Mouse (Mus musculus) CH12.LX (cell line): ENCODE measurements around the gene Hopx. TPM values are rescaled to one million over a fixed set of nuclear protein-coding genes. Genes with fewer than 3 reads are reported as not detected.

ENCODE experiments used
- DNase-seq: peaks from one replicate; pipeline ENCODE4 v3.0.0-alpha.2; 2013; ENCODE audit errors: extremely low read depth
- H3K27ac ChIP-seq: 2 replicates; pipeline ENCODE4 v1.5.1; 2012; ENCODE audit warnings: low read depth, mild to moderate bottlenecking, control low read depth, moderate library complexity; ENCODE audit not compliant: insufficient read depth
- H3K27me3 ChIP-seq: replicated peaks from 2 replicates; pipeline ENCODE3; 2012; ENCODE audit warnings: inconsistent platforms
- H3K36me3 ChIP-seq, 2 experiments: replicated peaks in 1 of 2; 2 replicates each; pipeline versions ENCODE3 to v1.6.1; 2012; ENCODE audit warnings: inconsistent platforms in 1 of 2, low read length in 1 of 2, mild to moderate bottlenecking in 1 of 2, mixed read lengths in 1 of 2, moderate library complexity in 1 of 2; ENCODE audit not compliant: control insufficient read depth in 1 of 2, insufficient read depth in 1 of 2
- H3K4me1 ChIP-seq, 2 experiments: 2 replicates each; pipeline ENCODE4 v1.6.1; 2012; ENCODE audit warnings: inconsistent platforms in 1 of 2, moderate library complexity in 1 of 2; ENCODE audit not compliant: insufficient read depth in 2 of 2, control insufficient read depth in 1 of 2
- H3K4me2 ChIP-seq: 2 replicates; pipeline ENCODE4 v1.6.1; 2012; ENCODE audit warnings: low read depth, mild to moderate bottlenecking, control low read depth; ENCODE audit not compliant: poor library complexity, insufficient read depth, severe bottlenecking
- H3K4me3 ChIP-seq, 3 experiments: fragments of 150-350 bp in 1 of 3; sonication (generic) in 1 of 3; replicated peaks in 1 of 3; 2 replicates each; pipeline versions ENCODE3 to v1.5.1; 2011 to 2012; ENCODE audit warnings: low read depth in 2 of 3, low read length in 2 of 3, mild to moderate bottlenecking in 2 of 3, moderate library complexity in 2 of 3, control low read depth in 1 of 3, improper control_type of control experiment in 1 of 3, inconsistent platforms in 1 of 3, mixed read lengths in 1 of 3; ENCODE audit not compliant: poor library complexity in 1 of 3
- H3K79me2 ChIP-seq: replicated peaks from 2 replicates; pipeline ENCODE4 v1.6.1; 2012; ENCODE audit warnings: mild to moderate bottlenecking, moderate library complexity; ENCODE audit not compliant: control insufficient read depth, poor library complexity, insufficient read depth, severe bottlenecking; ENCODE audit errors: extremely low read depth
- H3K9ac ChIP-seq: 2 replicates; pipeline ENCODE4 v1.6.1; 2012; ENCODE audit warnings: low read depth, mild to moderate bottlenecking, control low read depth, moderate library complexity; ENCODE audit not compliant: insufficient read depth
- H3K9me3 ChIP-seq: replicated peaks from 2 replicates; pipeline ENCODE3; 2012; ENCODE audit warnings: low read length, inconsistent platforms, mixed read lengths
- BHLHE40 ChIP-seq: IDR thresholded peaks from 2 replicates; pipeline ENCODE4 v1.6.1; 2011; ENCODE audit warnings: mild to moderate bottlenecking, low read depth, low read length, improper control_type of control experiment
- CHD1 ChIP-seq: IDR thresholded peaks from 2 replicates; pipeline ENCODE4 v1.6.1; 2012; ENCODE audit warnings: low read depth, low read length, improper control_type of control experiment, inconsistent platforms
- GABPA ChIP-seq: IDR thresholded peaks from 2 replicates; pipeline ENCODE4 v1.6.1; 2012; ENCODE audit warnings: low read depth, low read length, improper control_type of control experiment, inconsistent platforms; ENCODE audit not compliant: insufficient replicate concordance
- JUND ChIP-seq: conservative IDR thresholded peaks from 2 replicates; pipeline ENCODE4 v1.6.1; 2011; ENCODE audit warnings: low read depth, low read length, improper control_type of control experiment
- KAT2A ChIP-seq: IDR thresholded peaks from 2 replicates; pipeline ENCODE4 v1.6.1; 2012; ENCODE audit warnings: low read length, improper control_type of control experiment, inconsistent platforms; ENCODE audit not compliant: insufficient replicate concordance
- MAX ChIP-seq: IDR thresholded peaks from 2 replicates; pipeline ENCODE4 v1.6.1; 2011; ENCODE audit warnings: low read length, improper control_type of control experiment
- MEF2A ChIP-seq: IDR thresholded peaks from 2 replicates; pipeline ENCODE4 v1.6.1; 2014; ENCODE audit warnings: low read depth, mild to moderate bottlenecking, inconsistent platforms, low read length, improper control_type of control experiment, borderline replicate concordance
- MYC ChIP-seq: IDR thresholded peaks from 2 replicates; pipeline ENCODE4 v1.6.1; 2011; ENCODE audit warnings: low read depth, mild to moderate bottlenecking, improper control_type of control experiment, low read length
- POLR2AphosphoS2 ChIP-seq: IDR thresholded peaks from 2 replicates; pipeline ENCODE4 v1.6.1; 2011; ENCODE audit warnings: low read depth, low read length, improper control_type of control experiment
- SIN3A ChIP-seq: IDR thresholded peaks from 2 replicates; pipeline ENCODE4 v1.6.1; 2012; ENCODE audit warnings: low read length, improper control_type of control experiment, inconsistent platforms
- SMC3 ChIP-seq: IDR thresholded peaks from 2 replicates; pipeline ENCODE4 v1.6.1; 2011; ENCODE audit warnings: low read depth, low read length, improper control_type of control experiment
- TBP ChIP-seq: conservative IDR thresholded peaks from 2 replicates; pipeline ENCODE4 v1.6.1; 2011; ENCODE audit warnings: low read depth, low read length, improper control_type of control experiment
- TCF12 ChIP-seq: IDR thresholded peaks from 2 replicates; pipeline ENCODE4 v1.6.1; 2014; ENCODE audit warnings: low read depth, mild to moderate bottlenecking, inconsistent platforms, low read length, improper control_type of control experiment
- UBTF ChIP-seq: IDR thresholded peaks from 2 replicates; pipeline ENCODE4 v1.6.1; 2012; ENCODE audit warnings: low read depth, mild to moderate bottlenecking, inconsistent platforms, low read length, improper control_type of control experiment, moderate library complexity
- USF1 ChIP-seq: IDR thresholded peaks from 2 replicates; pipeline ENCODE4 v1.6.1; 2014; ENCODE audit warnings: low read depth, mild to moderate bottlenecking, inconsistent platforms, low read length, improper control_type of control experiment
- USF2 ChIP-seq: conservative IDR thresholded peaks from 2 replicates; pipeline ENCODE4 v1.6.1; 2011; ENCODE audit warnings: low read depth, low read length, improper control_type of control experiment
- ZC3H11A ChIP-seq: IDR thresholded peaks from 2 replicates; pipeline ENCODE4 v1.6.1; 2012; ENCODE audit warnings: low read depth, mild to moderate bottlenecking, inconsistent platforms, low read length, improper control_type of control experiment
- dilution Hi-C: fragments of 300-500 bp; cut with MboI; formaldehyde crosslinking; loops from 2 replicates; pipeline ENCODE4 v1.14.3; 2020; ENCODE audit warnings: low sequenced_read_pairs; ENCODE audit not compliant: extremely low pct_unique_long_range_greater_than_20kb, extremely low pct_ligation_motif_present
- in situ Hi-C: fragments of 300-500 bp; cut with MboI; formaldehyde crosslinking; loops from 3 replicates; pipeline ENCODE4 v1.14.3; 2019; ENCODE audit warnings: low sequenced_read_pairs, low pct_ligation_motif_present, low pct_unique_long_range_greater_than_20kb, mixed read lengths
- polyA plus RNA-seq: library from polyadenylated mRNA; unstranded; fragments of >175 nt; gene quantifications from 2 replicates; pipeline ENCODE4 v1.2.1, GENCODE M21; 2012; ENCODE audit warnings: low read depth; ENCODE audit not compliant: insufficient read length
- total RNA-seq, 2 experiments: library from RNA; depleted of rRNA; stranded (reverse); fragments of 300-350 nt in 1 of 2; fragments of >200 nt in 1 of 2; gene quantifications; 2 replicates each; pipeline ENCODE4 v1.2.3; 2012 to 2014

The Hopx gene
- total and polyA plus RNA-seq, 3 experiments = 15.1 to 26.4 (median 20.0) TPM

- Histone ChIP-seq H3K4me1 (peaks cover 9 to 22% of the 10 kb centered on the region in 2 experiments), H3K27ac (no peak overlapping the region), H3K79me2 (no peaks in the 10 kb centered on the region), H3K36me3 (no peaks in the 10 kb centered on the region), H3K9me3 (no peaks in the 10 kb centered on the region), H3K9ac (no peak overlapping the region), H3K4me3 (no peak overlapping the region), H3K4me2 (no peak overlapping the region), H3K27me3 (no peaks in the 10 kb centered on the region)
- TF ChIP-seq MYC (no peak), USF2 (no peak), ZC3H11A (no peak), TBP (no peak), UBTF (no peak)
- in situ Hi-C loops = no loop called here
- dilution Hi-C loops = no loop called here
- no peak for DNase-seq
Observed at GRCm38 (mm10) chr5:77100691-77101090, 14.2 kb downstream of the Hopx start.

- no peaks in the 10 kb centered on the region for H3K9me3 ChIP-seq
- H3K4me3 ChIP-seq = no peak overlapping the region
- peaks cover 9 to 26% of the 10 kb centered on the region in 2 experiments for H3K4me1 ChIP-seq
- DNase-seq = no peak
- H3K4me2 ChIP-seq = no peak overlapping the region
- H3K9ac ChIP-seq = no peak overlapping the region
- in situ Hi-C loops = no loop called here
- H3K27me3 ChIP-seq = no peaks in the 10 kb centered on the region
- H3K79me2 ChIP-seq = no peaks in the 10 kb centered on the region
- no peak overlapping the region for H3K27ac ChIP-seq
- no peak for TF ChIP-seq JUND
- TF ChIP-seq SIN3A = no peak
- TF ChIP-seq MEF2A = no peak
- no peak for TF ChIP-seq SMC3
- TF ChIP-seq USF2 = no peak
- dilution Hi-C loops = no loop called here
- H3K36me3 ChIP-seq = peaks cover 0 to 2% of the 10 kb centered on the region in 2 experiments
Observed at GRCm38 (mm10) chr5:77099997-77100380, 14.9 kb downstream of the Hopx start.

- in situ Hi-C loops = no loop called here
- Histone ChIP-seq H3K36me3 (peaks cover 0 to 5% of the 10 kb centered on the region in 2 experiments), H3K9me3 (peaks cover 3% of the 10 kb centered on the region), H3K4me3 (no peak overlapping the region)
- TF ChIP-seq SMC3 (no peak), USF1 (no peak), ZC3H11A (no peak), MAX (no peak), GABPA (no peak), POLR2AphosphoS2 (no peak), BHLHE40 (no peak), JUND (no peak), KAT2A (no peak), TCF12 (no peak), SIN3A (no peak), CHD1 (no peak)
- TF ChIP-seq, all 38 proteins: peak for 0
- Histone ChIP-seq H3K79me2 (no peaks in the 10 kb centered on the region), H3K4me2 (no peak overlapping the region), H3K9ac (no peak overlapping the region), H3K4me1 (peaks cover 9 to 26% of the 10 kb centered on the region in 2 experiments), H3K27ac (no peak overlapping the region), H3K27me3 (no peaks in the 10 kb centered on the region)
- dilution Hi-C loops = no loop called here
- no peak for DNase-seq
Observed at GRCm38 (mm10) chr5:77099317-77099996, 15.5 kb downstream of the Hopx start.
